Mouse (Mus musculus) myocyte (in vitro differentiated cells): ENCODE measurements at regions not wholly inside any gene's neighbourhood (a gene's known extent, or its start where the extent isn't known, plus 50 kb on each side); places are given as distances from the start of the nearest gene placed in this dataset.
"Not testable (repeated sequence)": the region's sequence is repeated elsewhere in the genome, so short reads cannot be mapped to it uniquely, and the experiment has no call there.

ENCODE experiments used
- H3K27me3 ChIP-seq: one replicate; pipeline ENCODE4 v1.6.1; 2011; ENCODE audit not compliant: control insufficient read depth, insufficient read depth, insufficient read length
- H3K36me3 ChIP-seq: one replicate; pipeline ENCODE4 v1.6.1; 2011; ENCODE audit not compliant: control insufficient read depth, insufficient read depth
- H3K4me2 ChIP-seq: one replicate; pipeline ENCODE4 v1.6.1; 2011; ENCODE audit warnings: low read depth, control low read depth
- H3K4me3 ChIP-seq: one replicate; pipeline ENCODE4 v1.5.1; 2011; ENCODE audit warnings: mild to moderate bottlenecking, control low read depth, moderate library complexity
- H3K79me2 ChIP-seq: one replicate; pipeline ENCODE4 v1.6.1; 2011; ENCODE audit not compliant: control insufficient read depth, insufficient read depth
- H3ac ChIP-seq: one replicate; pipeline ENCODE4 v1.6.1; 2011; ENCODE audit not compliant: control insufficient read depth, insufficient read length
- CEBPB ChIP-seq: IDR thresholded peaks from 2 replicates; pipeline ENCODE4 v1.6.1; 2011; ENCODE audit warnings: mild to moderate bottlenecking, moderate library complexity; ENCODE audit not compliant: poor library complexity, insufficient read depth, severe bottlenecking
- E2F4 ChIP-seq: IDR thresholded peaks from one replicate; pipeline ENCODE4 v1.6.1; 2011; ENCODE audit warnings: mild to moderate bottlenecking, control low read depth, moderate library complexity; ENCODE audit not compliant: insufficient read depth
- MAX ChIP-seq: IDR thresholded peaks from one replicate; pipeline ENCODE4 v1.6.1; 2011; ENCODE audit warnings: low read depth, mild to moderate bottlenecking, control low read depth
- MYOD1 ChIP-seq, 3 experiments: IDR thresholded peaks; one replicate each; pipeline ENCODE4 v1.6.1; 2011; ENCODE audit warnings: control low read depth in 2 of 3, low read depth in 2 of 3, mild to moderate bottlenecking in 2 of 3, moderate library complexity in 1 of 3; ENCODE audit not compliant: insufficient read length in 2 of 3, control insufficient read depth in 1 of 3
- MYOG ChIP-seq, 3 experiments: IDR thresholded peaks; one replicate each; pipeline ENCODE4 v1.6.1; 2011; ENCODE audit warnings: control low read depth in 2 of 3, low read depth in 2 of 3, mild to moderate bottlenecking in 2 of 3; ENCODE audit not compliant: insufficient read length in 2 of 3, control insufficient read depth in 1 of 3, insufficient read depth in 1 of 3
- POLR2A ChIP-seq: IDR thresholded peaks from one replicate; pipeline ENCODE4 v1.6.1; 2011; ENCODE audit warnings: low read depth, mild to moderate bottlenecking, control low read depth, moderate library complexity; ENCODE audit not compliant: insufficient read length
- POLR2AphosphoS2 ChIP-seq: IDR thresholded peaks from one replicate; pipeline ENCODE4 v1.6.1; 2011; ENCODE audit warnings: low read depth, control low read depth; ENCODE audit not compliant: insufficient read length
- REST ChIP-seq: IDR thresholded peaks from one replicate; pipeline ENCODE4 v1.6.1; 2011; ENCODE audit warnings: mild to moderate bottlenecking, control low read depth, moderate library complexity; ENCODE audit not compliant: insufficient read depth, insufficient read length
- SRF ChIP-seq: IDR thresholded peaks from one replicate; pipeline ENCODE4 v1.6.1; 2011; ENCODE audit warnings: low read depth; ENCODE audit not compliant: control insufficient read depth, insufficient read length
- TCF12 ChIP-seq: IDR thresholded peaks from one replicate; pipeline ENCODE4 v1.6.1; 2011; ENCODE audit warnings: mild to moderate bottlenecking, control low read depth; ENCODE audit not compliant: poor library complexity, insufficient read depth, severe bottlenecking
- TCF3 ChIP-seq: IDR thresholded peaks from one replicate; pipeline ENCODE4 v1.6.1; 2011; ENCODE audit warnings: low read depth, control low read depth; ENCODE audit not compliant: insufficient read length
- USF1 ChIP-seq: IDR thresholded peaks from one replicate; pipeline ENCODE4 v1.6.1; 2011; ENCODE audit warnings: low read depth, mild to moderate bottlenecking, control low read depth, moderate library complexity

DNA sequence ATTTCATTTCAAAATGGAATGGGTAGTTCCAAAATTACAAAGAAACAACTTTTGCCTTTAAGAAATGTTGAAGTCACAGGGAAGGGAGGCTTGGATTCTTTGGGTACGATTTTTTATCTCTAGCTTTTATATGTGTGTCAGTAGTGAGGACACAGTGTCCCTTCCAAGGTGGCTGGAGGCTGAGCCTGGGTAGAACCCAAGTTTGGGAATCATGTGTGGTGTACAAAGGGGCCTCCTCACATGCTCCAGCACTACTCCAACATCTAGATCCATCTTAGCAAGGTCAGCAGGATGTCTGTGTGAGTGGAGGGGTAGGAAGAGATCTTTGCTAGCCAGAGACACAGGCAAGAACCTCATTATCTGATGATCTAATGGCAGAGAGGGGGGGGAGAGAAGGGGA, 134.5 kb upstream of the Tas2r119 start:
- H3K36me3 ChIP-seq: no peaks in the 10 kb centered on the region
- H3K4me3 ChIP-seq: no peak overlapping the region
- TF ChIP-seq POLR2A (no peak), SRF (no peak), TCF12 (no peak), REST (no peak), CEBPB (no peak), TCF3 (no peak), MYOG (IDR thresholded peaks at IDR 0.05; ENCODE audit: control insufficient read depth in 1 of 3, insufficient read depth in 1 of 3, insufficient read length in 2 of 3, low read depth in 2 of 3) (no peak), POLR2AphosphoS2 (no peak), E2F4 (no peak), MAX (no peak), MYOD1 (IDR thresholded peaks at IDR 0.05; ENCODE audit: control insufficient read depth in 1 of 3, insufficient read length in 2 of 3, low read depth in 2 of 3) (no peak), USF1 (no peak)
- no peak overlapping the region for H3K4me2 ChIP-seq
- H3ac ChIP-seq: no peak overlapping the region
- peaks cover 9% of the 10 kb centered on the region for H3K27me3 ChIP-seq
- H3K79me2 ChIP-seq: no peaks in the 10 kb centered on the region

DNA sequence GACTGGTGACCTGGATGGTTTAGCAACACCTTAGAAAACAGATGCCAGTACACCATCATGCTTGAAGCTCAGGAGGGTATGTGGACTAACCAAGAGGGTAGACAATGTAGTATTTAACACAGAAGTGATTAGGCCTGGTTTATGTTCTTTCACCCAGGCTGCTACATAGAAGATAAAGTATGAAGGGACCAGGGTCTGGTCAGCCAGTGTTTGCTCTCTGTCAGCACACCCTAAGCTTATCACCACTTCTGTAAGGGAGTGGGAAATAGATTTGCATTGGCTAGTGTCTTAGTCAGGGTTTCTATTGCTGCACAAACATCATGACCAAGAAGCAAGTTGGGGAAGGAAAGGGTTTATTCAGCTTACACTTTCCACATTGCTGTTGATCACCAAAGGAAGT, 133.9 kb upstream of the Tas2r119 start:
- Histone ChIP-seq H3K4me3 (no peak overlapping the region), H3K27me3 (peaks cover 9% of the 10 kb centered on the region), H3ac (no peak overlapping the region), H3K4me2 (no peak overlapping the region), H3K36me3 (no peaks in the 10 kb centered on the region), H3K79me2 (no peaks in the 10 kb centered on the region)
- TF ChIP-seq POLR2AphosphoS2 (no peak), USF1 (no peak), MYOG (IDR thresholded peaks at IDR 0.05; ENCODE audit: control insufficient read depth in 1 of 3, insufficient read depth in 1 of 3, insufficient read length in 2 of 3, low read depth in 2 of 3) (no peak), SRF (no peak), TCF3 (no peak), MAX (no peak), POLR2A (no peak), E2F4 (no peak), REST (no peak), MYOD1 (IDR thresholded peaks at IDR 0.05; ENCODE audit: control insufficient read depth in 1 of 3, insufficient read length in 2 of 3, low read depth in 2 of 3) (no peak), TCF12 (no peak)

DNA sequence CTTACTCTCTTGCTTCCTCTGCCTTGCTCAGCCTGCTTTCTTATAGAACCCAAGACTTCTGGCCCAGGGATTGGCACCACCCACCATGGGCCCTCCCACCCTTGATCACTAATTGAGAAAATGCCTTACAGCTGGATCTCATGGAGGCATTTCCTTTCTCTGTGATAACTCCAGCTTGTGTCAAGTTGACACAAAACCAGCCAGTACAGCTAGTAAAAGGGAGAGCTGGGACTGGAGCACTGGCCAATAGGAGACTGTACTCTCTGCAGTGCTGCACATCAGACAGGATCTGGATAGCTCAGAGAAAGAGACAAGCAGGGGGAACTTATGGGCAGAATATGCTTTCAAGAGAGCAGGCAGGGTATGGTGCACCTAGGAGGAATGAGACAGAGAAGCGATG, 133.4 kb upstream of the Tas2r119 start:
- H3K4me3 ChIP-seq, H3K36me3 ChIP-seq, H3K79me2 ChIP-seq, H3K4me2 ChIP-seq, H3K27me3 ChIP-seq, H3ac ChIP-seq: not testable (repeated sequence)

- Histone ChIP-seq H3ac (no peak overlapping the region), H3K4me2 (no peak overlapping the region), H3K27me3 (peaks cover 9% of the 10 kb centered on the region), H3K79me2 (no peaks in the 10 kb centered on the region), H3K36me3 (no peaks in the 10 kb centered on the region), H3K4me3 (no peak overlapping the region)
- no peak for TF ChIP-seq USF1
- no peak for TF ChIP-seq TCF12
- TF ChIP-seq MYOG (IDR thresholded peaks at IDR 0.05; ENCODE audit: control insufficient read depth in 1 of 3, insufficient read depth in 1 of 3, insufficient read length in 2 of 3, low read depth in 2 of 3): no peak
- no peak for TF ChIP-seq REST
Measured at GRCm38 (mm10) chr15:32048836-32049235, 128.3 kb upstream of the Tas2r119 start.

DNA sequence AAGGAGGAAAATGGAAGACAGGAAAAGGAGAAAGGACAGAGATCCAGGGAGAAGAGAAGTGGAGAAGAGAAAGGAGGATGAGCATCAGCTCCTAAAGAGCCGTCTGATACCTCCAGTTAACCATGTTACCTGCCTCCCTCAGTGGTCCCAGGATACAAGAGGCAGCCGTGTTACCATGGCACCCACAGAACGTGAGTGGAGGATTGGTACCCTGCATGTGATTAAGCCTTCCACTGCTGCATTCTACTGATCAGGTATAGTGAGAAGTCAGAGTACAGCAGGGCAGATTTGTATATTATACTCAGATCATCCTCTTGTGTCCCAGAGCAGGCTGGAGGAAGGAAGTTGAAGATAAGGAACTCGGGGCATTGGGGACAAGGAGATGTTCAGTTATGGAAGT, 115.5 kb upstream of the Tas2r119 start:
- TF ChIP-seq MYOD1 (IDR thresholded peaks at IDR 0.05; ENCODE audit: control insufficient read depth in 1 of 3, insufficient read length in 2 of 3, low read depth in 2 of 3): no peak
- no peak for TF ChIP-seq POLR2A
- no peak for TF ChIP-seq MYOG (IDR thresholded peaks at IDR 0.05; ENCODE audit: control insufficient read depth in 1 of 3, insufficient read depth in 1 of 3, insufficient read length in 2 of 3, low read depth in 2 of 3)
- TF ChIP-seq CEBPB: no peak
- no peak for TF ChIP-seq REST
- TF ChIP-seq MAX: no peak
- no peak overlapping the region for H3K4me3 ChIP-seq

More for the DNA sequence above, 115.5 kb upstream of the Tas2r119 start:
- Histone ChIP-seq H3K36me3 (no peaks in the 10 kb centered on the region), H3ac (no peak overlapping the region), H3K79me2 (no peaks in the 10 kb centered on the region), H3K4me2 (no peak overlapping the region), H3K27me3 (peaks cover 3% of the 10 kb centered on the region)
